In the genomic region with DNA sequence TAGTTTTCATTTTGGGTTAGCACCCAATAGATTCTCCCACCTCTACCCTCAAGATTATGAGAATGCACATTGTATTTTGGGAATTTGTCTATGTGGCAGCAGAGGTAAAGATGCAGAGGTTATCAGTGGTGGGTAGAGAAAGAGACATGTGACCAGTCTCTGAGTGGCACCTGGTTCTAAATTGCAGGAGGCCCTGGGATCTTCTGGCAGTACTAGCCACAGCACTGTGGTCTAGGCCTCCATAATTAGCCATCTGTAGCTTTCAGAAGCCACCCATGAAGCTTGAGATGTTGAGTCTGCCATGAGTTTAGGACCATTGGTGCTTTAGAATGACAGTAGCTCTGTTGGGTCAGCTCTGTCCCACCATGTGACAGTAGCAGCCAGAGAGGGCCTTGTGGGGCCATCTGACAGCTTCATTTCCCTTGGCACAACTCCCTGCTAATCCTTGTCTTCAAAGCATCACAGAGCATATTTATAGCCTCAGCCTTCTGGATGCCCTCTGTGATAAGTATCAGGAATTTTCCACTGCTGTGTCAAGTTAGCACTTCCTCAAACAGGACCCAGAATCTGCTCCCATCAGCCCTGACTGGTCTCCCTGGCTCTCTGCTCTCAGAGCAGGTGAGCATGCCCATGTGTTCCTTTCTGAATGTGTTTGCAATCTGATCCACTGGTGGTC, we compare ENCODE assay signal across 9 mouse cellular contexts.
DNase-seq lines count a peak whose midpoint lies in the region; TF ChIP-seq lines count a peak whose summit lies in the region.
"Had no signal": no experiment of that assay in that cellular context is flagged by ENCODE, and none has a peak within 500 bp of the region (broad histone marks: within the 10 kb centered on the region; RNA-seq: fewer than 3 reads in every experiment).

No protein-coding gene starts in this region.

- H3K4me3 ChIP-seq in CH12.LX (replicated peaks in 1 of 3; ENCODE audit: low read depth in 2 of 3, low read length in 2 of 3, poor library complexity in 1 of 3), result no peak overlapping the region
- H3K4me3 ChIP-seq in brown adipose tissue, adult 24 weeks (ENCODE audit: insufficient read depth, low read depth, low read length), result no peak overlapping the region
- H3K4me3 ChIP-seq: embryonic facial prominence, embryonic 13.5 days had no signal

- no peak for TF ChIP-seq CTCF in CH12.LX (conservative IDR thresholded peaks at IDR 0.05 in 1 of 2, IDR thresholded peaks at IDR 0.05 in 1 of 2; ENCODE audit: low read depth in 2 of 2, low read length in 2 of 2)

- peaks cover 35 to 77% of the 10 kb centered on the region in 2 experiments for H3K4me1 ChIP-seq in CH12.LX (ENCODE audit: control insufficient read depth in 1 of 2, insufficient read depth in 2 of 2)
- H3K4me1 ChIP-seq in brown adipose tissue, adult 24 weeks (ENCODE audit: control insufficient read depth, insufficient read depth, insufficient read length, low read length), result no peaks in the 10 kb centered on the region

- dilution Hi-C loops in CH12.LX (cut with MboI; ENCODE audit: extremely low pct_ligation_motif_present, extremely low pct_unique_long_range_greater_than_20kb, low sequenced_read_pairs), result no loop called here

- DNase-seq in heart, adult 11 months, result peak; percentile 96
- DNase-seq in heart, postnatal 4 days, result no peak
- peak; percentile 41 for DNase-seq in CH12.LX (ENCODE audit: extremely low read depth)
- DNase-seq in kidney, adult 9 months, result peak; percentile 76
- no peak for DNase-seq in right cerebral cortex, postnatal 36 days (ENCODE audit: low spot score in 2 of 2)
- no peak for DNase-seq in left cerebral cortex, postnatal 10 days (ENCODE audit: extremely low spot score in 1 of 2, low spot score in 2 of 2)
- no peak for DNase-seq in embryo, embryonic 10 days (ENCODE audit: low spot score)

- in situ Hi-C loops in CH12.LX (cut with MboI; ENCODE audit: low pct_ligation_motif_present, low pct_unique_long_range_greater_than_20kb, low sequenced_read_pairs), result no loop called here

- no peaks in the 10 kb centered on the region for H3K36me3 ChIP-seq in CH12.LX (replicated peaks in 1 of 2; ENCODE audit: control insufficient read depth in 1 of 2, insufficient read depth in 1 of 2, low read length in 1 of 2)
- H3K36me3 ChIP-seq: embryonic facial prominence, embryonic 13.5 days had no signal

- H3K27me3 ChIP-seq in CH12.LX (replicated peaks), result no peaks in the 10 kb centered on the region
- H3K27me3 ChIP-seq: embryonic facial prominence, embryonic 13.5 days had no signal

- no peak for TF ChIP-seq POLR2A in CH12.LX (IDR thresholded peaks at IDR 0.05; ENCODE audit: low read depth, low read length)

- intact Hi-C loops in left cerebral cortex, postnatal 10 days (cut with DNase I), result no loop called here

- no peak for TF ChIP-seq RAD21 in CH12.LX (IDR thresholded peaks at IDR 0.05; ENCODE audit: low read depth, low read length)

- no peaks in the 10 kb centered on the region for H3K9me3 ChIP-seq in CH12.LX (replicated peaks; ENCODE audit: low read length)
- H3K9me3 ChIP-seq: embryonic facial prominence, embryonic 13.5 days had no signal

- no peak overlapping the region for H3K27ac ChIP-seq in CH12.LX (ENCODE audit: insufficient read depth, low read depth)
- peak overlapping the region; percentile 68 for H3K27ac ChIP-seq in brown adipose tissue, adult 24 weeks (replicated peaks; ENCODE audit: low read depth, low read length)
- H3K27ac ChIP-seq: embryonic facial prominence, embryonic 13.5 days had no signal

- peak; percentile 65 for TF ChIP-seq EP300 in CH12.LX (IDR thresholded peaks at IDR 0.05; ENCODE audit: low read length)

- H3K4me2 ChIP-seq in CH12.LX (ENCODE audit: insufficient read depth, low read depth, poor library complexity, severe bottlenecking), result no peak overlapping the region
- H3K4me2 ChIP-seq: embryonic facial prominence, embryonic 13.5 days had no signal

- no peak overlapping the region for H3K9ac ChIP-seq in CH12.LX (ENCODE audit: insufficient read depth, low read depth)
- H3K9ac ChIP-seq: embryonic facial prominence, embryonic 13.5 days had no signal

- no peaks in the 10 kb centered on the region for H3K79me2 ChIP-seq in CH12.LX (replicated peaks; ENCODE audit: control insufficient read depth, extremely low read depth, insufficient read depth, poor library complexity, severe bottlenecking)

TF ChIP-seq in CH12.LX, 34 proteins besides CTCF, POLR2A, EP300 and RAD21:
- TF ChIP-seq USF2 (conservative IDR thresholded peaks at IDR 0.05; ENCODE audit: low read depth, low read length), result peak; percentile 32; the same call in 1 of the 2 replicates
- peak; percentile 27; the same call in 1 of the 2 replicates for TF ChIP-seq USF1 (IDR thresholded peaks at IDR 0.05; ENCODE audit: low read depth, low read length)
- TF ChIP-seq MAFK (IDR thresholded peaks at IDR 0.05; ENCODE audit: insufficient replicate concordance, low read length), result 0 out of 2 replicates have a peak, but pooled peaks have one; percentile 12
- no peak for TF ChIP-seq IRF4 (IDR thresholded peaks at IDR 0.05; ENCODE audit: low read depth, low read length)
- peak; percentile 38; the same call in 1 of the 2 replicates for TF ChIP-seq MEF2A (IDR thresholded peaks at IDR 0.05; ENCODE audit: borderline replicate concordance, low read depth, low read length)
- no peak for TF ChIP-seq JUND (conservative IDR thresholded peaks at IDR 0.05; ENCODE audit: low read depth, low read length)
- peak; percentile 67 for TF ChIP-seq MAX (IDR thresholded peaks at IDR 0.05; ENCODE audit: low read length)

Comparison
In these comparisons a context has a peak if more than half of its experiments do, and no peak if none do; other contexts are left out.
1. DNase-seq: peak in heart, adult 11 months (single experiment), CH12.LX (single experiment) and kidney, adult 9 months (single experiment); none in heart, postnatal 4 days (single experiment), right cerebral cortex, postnatal 36 days (0 of 2), left cerebral cortex, postnatal 10 days (0 of 2) and embryo, embryonic 10 days (single experiment).